Mouse (Mus musculus): ENCODE data around the gene Eif4a1.

GRCm38 (mm10) chr11:69653399-69653798, 18.8 kb downstream of the Eif4a1 start:
- no peak for TF ChIP-seq CTCF (IDR thresholded peaks at IDR 0.05; ENCODE audit: low read depth, low read length)
- TF ChIP-seq POLR2A (IDR thresholded peaks at IDR 0.05; ENCODE audit: borderline replicate concordance, low read depth, low read length): no peak

Measured in bone marrow macrophage, adult 2 months (primary cell).